Mouse (Mus musculus): ENCODE measurements around the gene Caap1. TPM values are rescaled to one million over a fixed set of nuclear protein-coding genes. Genes with fewer than 3 reads are reported as not detected.

Caap1 gene
- polyA plus RNA-seq (2015; fragmentation: Nextera tagmentation; extraction: Ambion mirVana), result 22.1 and 24.8 TPM in 2 replicates

DNA sequence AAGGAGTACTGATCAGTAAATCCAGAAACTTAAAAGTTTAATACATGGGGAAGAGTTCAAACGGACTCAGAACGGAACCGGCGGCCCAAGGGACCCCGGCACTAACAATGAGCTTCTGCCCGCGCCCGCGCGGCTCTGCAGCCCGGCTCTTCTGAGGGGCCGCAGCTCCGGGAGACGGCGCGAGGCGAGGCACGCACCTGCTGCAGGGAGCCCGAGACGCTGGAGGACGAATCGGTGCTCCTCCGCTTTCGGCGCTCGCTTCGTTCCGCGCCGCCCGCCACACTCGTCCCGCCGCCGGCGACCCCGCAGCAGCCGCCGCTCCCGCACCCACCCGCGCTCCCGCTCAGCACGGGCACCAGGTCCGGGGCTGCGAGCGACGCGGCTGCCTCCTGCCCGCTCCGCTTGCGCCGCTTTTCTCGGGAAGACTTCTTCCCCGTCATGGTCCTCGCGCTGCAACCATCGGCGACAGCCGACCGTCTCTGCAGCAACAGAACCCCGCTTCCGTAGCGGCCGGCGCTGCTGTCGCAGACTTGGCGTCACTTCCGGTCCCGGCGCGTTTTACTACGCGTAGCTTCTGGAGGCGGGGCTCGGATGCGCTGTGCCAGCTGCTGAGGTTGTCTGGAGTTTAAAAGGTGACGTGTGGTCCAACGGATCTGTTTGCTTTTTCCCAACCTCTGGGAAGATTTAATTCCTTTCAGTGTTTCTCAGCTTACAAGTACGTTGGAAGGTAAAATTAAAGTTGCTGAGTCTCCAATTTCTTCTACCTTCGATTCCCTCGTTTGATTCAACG lies at the start of gene Caap1, which contains the start of gene Gm10306:
Caap1 (minus strand) TSS at position 532 of the 790 bp plus-strand sequence.
Gm10306 (plus strand) TSS at position 282 of the 790 bp plus-strand sequence.
- peak within 1 kb of the TSS; percentile 85 for H3K9ac ChIP-seq
- peak within 1 kb of the TSS; percentile 84 for H3K4me3 ChIP-seq
- H3K4me2 ChIP-seq, result peak within 1 kb of the TSS; percentile 67
- no peaks in the 10 kb centered on the region for H3K9me3 ChIP-seq
- H3K4me1 ChIP-seq (replicated peaks), result peaks cover 15% of the 10 kb centered on the region
- H3K27ac ChIP-seq, result peak within 1 kb of the TSS; percentile 90
- peak; percentile 98 for ATAC-seq (ENCODE audit: low FRiP score)
- 1% methylated on average over 83 of the region's 83 CpGs for WGBS
- no peaks in the 10 kb centered on the region for H3K36me3 ChIP-seq
- H3K27me3 ChIP-seq, result no peaks in the 10 kb centered on the region

GRCm38 (mm10) chr4:94605591-94605990 lies 49.0 kb upstream of the Caap1 start:
- no peak overlapping the region for H3K27ac ChIP-seq
- no peak overlapping the region for H3K4me3 ChIP-seq
- H3K27me3 ChIP-seq, result no peaks in the 10 kb centered on the region
- ATAC-seq (ENCODE audit: low FRiP score), result no peak
- no peak overlapping the region for H3K4me2 ChIP-seq
- H3K36me3 ChIP-seq, result no peaks in the 10 kb centered on the region
- no peak overlapping the region for H3K9ac ChIP-seq
- no peaks in the 10 kb centered on the region for H3K9me3 ChIP-seq
- WGBS, result 93% methylated on average over 2 of the region's 2 CpGs
- peaks cover 21% of the 10 kb centered on the region for H3K4me1 ChIP-seq (replicated peaks)

DNA sequence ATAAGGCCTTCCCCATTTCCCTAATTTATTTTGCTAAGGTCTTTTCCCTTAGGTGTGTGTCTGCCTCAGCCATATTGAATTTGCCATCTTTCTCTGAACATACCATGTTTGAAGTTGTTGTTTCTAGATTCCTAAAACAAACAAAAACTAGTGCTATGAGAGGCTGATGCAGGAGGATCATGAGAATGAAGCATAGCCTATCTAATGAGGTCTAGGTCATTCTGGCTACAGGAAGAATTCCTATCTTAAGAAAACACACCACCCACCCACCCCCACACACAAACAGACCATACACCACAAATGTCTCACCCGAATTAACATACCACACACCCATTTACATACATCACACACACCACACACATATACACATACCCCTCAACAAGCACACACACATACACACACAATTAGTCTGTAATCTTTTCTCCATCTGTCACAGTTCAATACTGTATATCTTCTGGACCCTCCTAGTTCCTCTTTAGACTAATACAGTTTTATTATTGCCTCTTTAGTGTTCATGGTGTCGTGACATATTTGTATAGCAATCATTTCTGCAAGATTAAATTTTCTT lies 47.9 kb upstream of the Caap1 start:
- Histone ChIP-seq H3K4me3 (no peak overlapping the region), H3K9ac (no peak overlapping the region), H3K36me3 (no peaks in the 10 kb centered on the region), H3K4me2 (0 out of 2 replicates have a peak overlapping the region, but pooled peaks have one; percentile 85), H3K27ac (no peak overlapping the region), H3K9me3 (no peaks in the 10 kb centered on the region), H3K27me3 (no peaks in the 10 kb centered on the region), H3K4me1 (replicated peaks) (peaks cover 23% of the 10 kb centered on the region)
- 93% methylated on average over 2 of the region's 2 CpGs for WGBS
- no peak for ATAC-seq (ENCODE audit: low FRiP score)

GRCm38 (mm10) chr4:94603031-94603629 lies 46.5 kb upstream of the Caap1 start, which contains the start of gene Plaa:
Gene Plaa, minus strand, starts transcription at chr4:94603244.
- Histone ChIP-seq H3K27ac (peak within 1 kb of the TSS; percentile 95), H3K4me3 (peak within 1 kb of the TSS; percentile 98), H3K4me2 (peak within 1 kb of the TSS; percentile 85), H3K4me1 (replicated peaks) (peaks cover 23% of the 10 kb centered on the region), H3K9me3 (no peaks in the 10 kb centered on the region), H3K36me3 (no peaks in the 10 kb centered on the region), H3K9ac (peak within 1 kb of the TSS; percentile 96), H3K27me3 (no peaks in the 10 kb centered on the region)
- peak; percentile 99 for ATAC-seq (ENCODE audit: low FRiP score)
- WGBS, result under 1% methylated on average over 59 of the region's 61 CpGs

- Histone ChIP-seq H3K4me1 (replicated peaks) (peaks cover 23% of the 10 kb centered on the region), H3K9me3 (no peaks in the 10 kb centered on the region), H3K4me3 (peak overlapping the region; percentile 98), H3K36me3 (no peaks in the 10 kb centered on the region), H3K27ac (peak overlapping the region; percentile 95), H3K4me2 (peak overlapping the region; percentile 85), H3K9ac (peak overlapping the region; percentile 96), H3K27me3 (no peaks in the 10 kb centered on the region)
- 1% methylated on average over 33 of the region's 33 CpGs for WGBS
- peak; percentile 89; the same call in 1 of the 2 replicates for ATAC-seq (ENCODE audit: low FRiP score)
These were observed 46.0 kb upstream of the Caap1 start for GRCm38 (mm10) chr4:94602496-94603030.

- H3K4me2 ChIP-seq, result peak overlapping the region; percentile 85
- no peak overlapping the region for H3K9ac ChIP-seq
- H3K9me3 ChIP-seq, result no peaks in the 10 kb centered on the region
- H3K4me3 ChIP-seq, result peak overlapping the region; percentile 98
- WGBS, result 89% methylated on average over 4 of the region's 4 CpGs
- H3K36me3 ChIP-seq, result no peaks in the 10 kb centered on the region
- H3K4me1 ChIP-seq (replicated peaks), result peaks cover 23% of the 10 kb centered on the region
- no peak overlapping the region for H3K27ac ChIP-seq
- no peaks in the 10 kb centered on the region for H3K27me3 ChIP-seq
- ATAC-seq (ENCODE audit: low FRiP score), result no peak
These were observed 44.8 kb upstream of the Caap1 start for GRCm38 (mm10) chr4:94601395-94601794.

DNA sequence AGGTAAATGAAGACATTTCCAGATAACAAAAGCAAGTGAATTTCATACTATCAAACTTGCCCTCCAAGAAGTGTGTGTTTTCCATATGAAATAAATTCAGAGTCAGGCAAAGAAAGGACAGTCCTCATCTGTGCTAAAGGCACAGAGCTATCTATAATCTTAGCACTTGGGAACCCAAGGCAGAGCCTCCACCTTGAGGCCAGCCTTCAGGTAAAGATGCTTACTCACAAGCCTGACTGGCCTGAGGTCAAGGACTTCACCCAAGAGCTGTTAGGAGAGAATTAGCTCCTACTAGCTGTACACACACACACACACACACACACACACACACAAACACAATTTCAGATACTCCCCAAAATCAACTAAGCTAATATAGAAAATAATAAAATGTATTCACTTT lies 36.1 kb upstream of the Caap1 start:
- H3K27me3 ChIP-seq, result no peaks in the 10 kb centered on the region
- no peak overlapping the region for H3K4me2 ChIP-seq
- H3K9ac ChIP-seq, result no peak overlapping the region
- H3K4me3 ChIP-seq, result no peak overlapping the region
- no peaks in the 10 kb centered on the region for H3K36me3 ChIP-seq
- H3K27ac ChIP-seq, result no peak overlapping the region
- no peak for ATAC-seq (ENCODE audit: low FRiP score)
- H3K4me1 ChIP-seq (replicated peaks), result peaks cover 12% of the 10 kb centered on the region; the same call in 1 of the 2 replicates
- no peaks in the 10 kb centered on the region for H3K9me3 ChIP-seq

GRCm38 (mm10) chr4:94591765-94592381 lies 35.3 kb upstream of the Caap1 start:
- Histone ChIP-seq H3K36me3 (no peaks in the 10 kb centered on the region), H3K9ac (no peak overlapping the region), H3K4me2 (no peak overlapping the region), H3K9me3 (no peaks in the 10 kb centered on the region), H3K4me3 (no peak overlapping the region), H3K27me3 (no peaks in the 10 kb centered on the region), H3K4me1 (replicated peaks) (peaks cover 12% of the 10 kb centered on the region; the same call in 1 of the 2 replicates), H3K27ac (no peak overlapping the region)
- 87% methylated on average over 4 of the region's 4 CpGs for WGBS
- ATAC-seq (ENCODE audit: low FRiP score), result no peak

DNA sequence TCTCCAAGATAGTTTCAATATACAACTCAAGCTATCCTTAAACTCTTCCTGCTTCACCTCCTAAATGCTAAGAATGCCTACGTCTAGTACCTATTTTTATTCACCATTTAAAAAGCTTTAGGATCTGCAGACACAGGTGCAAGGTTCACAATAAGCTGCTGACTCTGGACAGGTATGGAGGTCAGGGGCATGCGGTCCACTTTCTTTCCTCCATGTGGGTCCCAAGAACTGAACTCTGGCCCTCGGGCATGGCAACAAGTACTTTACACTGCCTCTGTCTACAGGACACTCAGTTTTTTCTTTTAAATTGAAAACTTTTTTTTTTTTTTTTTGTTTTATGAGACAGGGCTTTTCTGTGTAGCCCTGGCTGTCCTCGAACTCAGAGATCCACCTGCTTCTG lies 16.1 kb upstream of the Caap1 start:
- H3K36me3 ChIP-seq, result peaks cover 55% of the 10 kb centered on the region
- H3K4me3 ChIP-seq, result no peak overlapping the region
- H3K4me1 ChIP-seq (replicated peaks), result no peaks in the 10 kb centered on the region
- WGBS, result 98% methylated on average over 4 of the region's 4 CpGs
- no peak overlapping the region for H3K27ac ChIP-seq
- H3K9me3 ChIP-seq, result no peaks in the 10 kb centered on the region
- H3K27me3 ChIP-seq, result no peaks in the 10 kb centered on the region
- H3K9ac ChIP-seq, result no peak overlapping the region
- no peak for ATAC-seq (ENCODE audit: low FRiP score)
- no peak overlapping the region for H3K4me2 ChIP-seq

DNA sequence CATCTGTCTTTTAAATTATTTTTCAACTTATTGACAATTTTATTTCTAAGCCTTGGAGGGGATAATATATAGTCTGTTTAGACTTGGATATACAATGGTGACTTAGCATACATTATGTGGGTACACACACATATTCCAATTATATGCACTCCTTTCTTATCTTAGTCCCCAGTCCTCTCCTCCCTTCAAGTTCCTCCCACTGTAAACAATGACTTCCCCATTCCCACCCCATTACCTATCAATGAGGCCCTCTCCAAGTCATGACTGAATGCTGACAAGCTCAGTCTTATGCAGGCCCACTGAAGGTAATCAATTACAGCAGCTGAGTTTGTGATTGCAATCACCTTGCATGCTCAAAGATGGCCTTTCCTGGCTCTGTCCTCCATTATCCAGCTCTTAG lies 7.7 kb upstream of the Caap1 start:
- no peak overlapping the region for H3K4me2 ChIP-seq
- no peaks in the 10 kb centered on the region for H3K9me3 ChIP-seq
- no peaks in the 10 kb centered on the region for H3K27me3 ChIP-seq
- H3K4me1 ChIP-seq (replicated peaks), result no peaks in the 10 kb centered on the region
- H3K4me3 ChIP-seq, result no peak overlapping the region
- ATAC-seq (ENCODE audit: low FRiP score), result no peak
- peaks cover 15% of the 10 kb centered on the region for H3K36me3 ChIP-seq
- no peak overlapping the region for H3K9ac ChIP-seq
- no peak overlapping the region for H3K27ac ChIP-seq

DNA sequence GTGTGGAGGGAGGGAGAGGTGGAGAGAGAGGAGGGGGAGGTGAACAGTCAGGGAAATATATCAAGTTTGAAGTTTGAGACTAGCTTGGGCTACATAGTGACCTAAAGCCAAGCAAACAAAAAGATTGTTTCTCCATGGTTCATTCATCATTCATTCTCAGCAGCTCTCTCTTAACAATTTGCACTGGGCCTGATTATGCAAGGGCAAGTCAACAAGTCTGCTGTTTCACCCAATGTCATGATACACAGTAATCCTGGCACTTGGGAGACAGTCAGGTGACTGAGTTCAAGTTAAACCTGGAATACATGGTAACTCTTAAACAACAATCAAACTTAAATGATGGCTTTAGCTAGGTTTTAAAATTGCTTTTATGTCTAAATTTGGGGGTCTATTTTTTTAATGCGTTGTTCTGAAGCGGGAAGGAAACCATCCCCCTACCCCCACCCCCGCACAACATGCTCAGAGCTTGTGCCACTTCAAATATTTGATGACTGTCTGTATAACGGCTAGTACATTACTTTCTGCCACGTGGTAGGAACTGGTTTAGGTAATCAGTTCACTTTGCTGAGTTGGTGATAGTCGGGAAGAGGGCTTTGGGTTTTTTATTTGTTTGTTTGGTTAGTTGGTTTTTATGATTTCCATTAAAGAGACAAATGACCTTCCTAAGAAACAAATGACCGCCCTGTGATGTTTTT lies 5.5 kb upstream of the Caap1 start:
- H3K27ac ChIP-seq, result no peak overlapping the region
- H3K9me3 ChIP-seq, result no peaks in the 10 kb centered on the region
- H3K27me3 ChIP-seq, result no peaks in the 10 kb centered on the region
- no peaks in the 10 kb centered on the region for H3K4me1 ChIP-seq (replicated peaks)
- no peak overlapping the region for H3K4me2 ChIP-seq
- no peak overlapping the region for H3K9ac ChIP-seq
- no peak for ATAC-seq (ENCODE audit: low FRiP score)
- peaks cover 6% of the 10 kb centered on the region for H3K36me3 ChIP-seq
- 79% methylated on average over 7 of the region's 7 CpGs for WGBS
- no peak overlapping the region for H3K4me3 ChIP-seq
